In genomic region chr14:101949114-101949513, GRCm38 (mm10) we compare ENCODE assay signal across 9 mouse cellular contexts.
A peak's percentile ranks its signal among the peaks of the same experiment; 100 is the strongest.
DNase-seq lines count a peak whose midpoint lies in the region; ATAC-seq lines count a peak whose summit lies in the region.
"Had no signal": no experiment of that assay in that cellular context is flagged by ENCODE, and none has a peak within 500 bp of the region (broad histone marks: within the 10 kb centered on the region; RNA-seq: fewer than 3 reads in every experiment).

No protein-coding gene starts in this region.

- no peak overlapping the region for H3K9ac ChIP-seq in neural tube, embryonic 13.5 days
- H3K9ac ChIP-seq: heart, embryonic 13.5 days had no signal

- H3K27ac ChIP-seq in neural tube, embryonic 13.5 days (replicated peaks), result no peak overlapping the region
- H3K27ac ChIP-seq: heart, embryonic 13.5 days had no signal

- intact Hi-C loops in gastrocnemius, postnatal 14 days (cut with DNase I; ENCODE audit: low total_unique reads), result loop anchor here (5.0 kb wide), 1 partner anchor 558 kb away; no protein-coding TSS in a partner anchor

- WGBS in neural tube, embryonic 13.5 days, result 59% methylated on average over 2 of the region's 2 CpGs

- H3K4me3 ChIP-seq in neural tube, embryonic 13.5 days, result no peak overlapping the region
- H3K4me3 ChIP-seq: heart, embryonic 13.5 days had no signal

- H3K4me1 ChIP-seq in neural tube, embryonic 13.5 days (replicated peaks), result peaks cover 8% of the 10 kb centered on the region
- H3K4me1 ChIP-seq: heart, embryonic 13.5 days had no signal

- no peaks in the 10 kb centered on the region for H3K36me3 ChIP-seq in neural tube, embryonic 13.5 days
- H3K36me3 ChIP-seq: heart, embryonic 13.5 days had no signal

- ATAC-seq in neural tube, embryonic 13.5 days (ENCODE audit: low read depth), result peak; percentile 11; the same call in 1 of the 2 replicates

- no peak overlapping the region for H3K4me2 ChIP-seq in neural tube, embryonic 13.5 days
- H3K4me2 ChIP-seq: heart, embryonic 13.5 days had no signal

- H3K27me3 ChIP-seq in neural tube, embryonic 13.5 days, result no peaks in the 10 kb centered on the region
- H3K27me3 ChIP-seq: heart, embryonic 13.5 days had no signal

- DNase-seq in cerebellum, adult 18-20 months, result peak; percentile 29 to 38
- DNase-seq in cerebellum, adult 11-12 months, result no peak
- DNase-seq in neural tube, embryonic 10.5 days (ENCODE audit: extremely low spot score, low spot score), result no peak
- DNase-seq in embryo, embryonic 9.5 days (ENCODE audit: extremely low spot score), result peak; percentile 64
- DNase-seq in kidney, postnatal 10 days, result peak; percentile 36
- DNase-seq in thymus, postnatal 14 days, result peak; percentile 42
- DNase-seq in gastrocnemius, postnatal 14 days, result no peak

- H3K9me3 ChIP-seq in neural tube, embryonic 13.5 days, result no peaks in the 10 kb centered on the region
- H3K9me3 ChIP-seq: heart, embryonic 13.5 days had no signal

Comparison
In these comparisons a context has a peak if more than half of its experiments do, and no peak if none do; other contexts are left out.
1. DNase-seq: peak in cerebellum, adult 18-20 months (2 of 2), embryo, embryonic 9.5 days (single experiment), kidney, postnatal 10 days (single experiment) and thymus, postnatal 14 days (single experiment); none in cerebellum, adult 11-12 months (single experiment), neural tube, embryonic 10.5 days (single experiment) and gastrocnemius, postnatal 14 days (single experiment).